Mouse (Mus musculus): ENCODE data around the gene Mxd4.

DNA sequence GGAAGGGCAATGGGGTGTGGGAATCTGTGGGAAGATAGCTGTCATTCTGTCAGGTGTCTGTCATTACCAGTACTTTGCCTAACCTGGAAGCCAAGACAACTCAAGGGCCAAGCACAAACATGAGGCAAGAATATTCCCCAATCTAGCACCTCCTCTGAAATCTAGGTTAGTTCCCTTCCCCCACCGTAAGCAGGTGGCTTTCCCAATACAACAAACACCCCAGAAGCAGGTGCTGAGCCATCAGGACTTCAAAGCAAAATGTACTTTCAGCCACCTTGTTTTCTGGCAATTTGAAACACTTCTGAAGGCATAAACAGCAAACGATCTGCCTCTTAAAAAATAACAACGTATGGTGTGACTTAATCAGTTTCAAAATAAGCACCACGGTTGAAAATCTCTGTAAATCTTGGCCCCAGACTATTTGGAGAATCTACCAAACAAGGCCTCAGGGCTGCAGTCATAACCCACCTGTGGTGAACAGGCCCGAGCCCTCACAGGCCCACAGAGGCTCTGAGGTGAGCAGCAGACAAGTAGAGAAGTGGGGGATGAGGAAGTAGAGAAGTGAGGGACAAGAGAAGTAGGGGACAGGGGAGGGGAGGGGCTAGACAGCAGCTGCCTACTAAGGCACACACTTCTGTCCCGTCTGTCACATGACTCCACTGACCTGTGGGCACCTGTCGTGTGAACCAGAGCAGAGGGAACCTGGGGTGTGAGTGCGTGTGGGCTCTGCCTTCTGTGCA, 45.1 kb upstream of the Mxd4 start:
- TF ChIP-seq CTCF (IDR thresholded peaks at IDR 0.05; ENCODE audit: extremely low read depth, insufficient read depth, insufficient read length, insufficient replicate concordance), result no peak
- no peak for TF ChIP-seq POLR2A (IDR thresholded peaks at IDR 0.05; ENCODE audit: low read depth, low read length)
